Mouse (Mus musculus) G1E (cell line): ENCODE data around the gene Zfp977. TPM values are rescaled to one million over a fixed set of nuclear protein-coding genes. Genes with fewer than 3 reads are reported as not detected.
"Not testable (repeated sequence)": the region's sequence is repeated elsewhere in the genome, so short reads cannot be mapped to it uniquely, and the experiment has no call there.

Experiments
- ATAC-seq: 2 replicates; pipeline ENCODE4 v1.8.0; 2016; ENCODE audit warnings: mild to moderate bottlenecking; ENCODE audit not compliant: insufficient number of reproducible peaks, poor library complexity, low FRiP score, severe bottlenecking; ENCODE audit errors: extremely low read depth
- DNase-seq: peaks from one replicate; pipeline ENCODE4 v3.0.0; 2012; ENCODE audit warnings: low spot score
- H3K27me3 ChIP-seq: 2 replicates; pipeline ENCODE4 v1.6.1; 2012; ENCODE audit warnings: mild to moderate bottlenecking, low read length, inconsistent platforms; ENCODE audit not compliant: insufficient read depth
- H3K36me3 ChIP-seq: replicated peaks from 2 replicates; pipeline ENCODE3; 2012; ENCODE audit warnings: mild to moderate bottlenecking, inconsistent platforms
- H3K4me1 ChIP-seq: 2 replicates; pipeline ENCODE4 v1.6.1; 2012; ENCODE audit warnings: low read depth, low read length, inconsistent platforms, mixed read lengths; ENCODE audit not compliant: insufficient read depth
- H3K4me3 ChIP-seq: 2 replicates; pipeline ENCODE4 v1.5.1; 2012; ENCODE audit warnings: low read depth, mild to moderate bottlenecking, inconsistent platforms, low read length, moderate library complexity, mixed read lengths
- H3K9me3 ChIP-seq: replicated peaks from 2 replicates; pipeline ENCODE4 v1.6.1; 2012; ENCODE audit warnings: inconsistent platforms
- CTCF ChIP-seq: IDR thresholded peaks from 2 replicates; pipeline ENCODE4 v1.5.1; 2012; ENCODE audit warnings: low read depth, low read length, inconsistent platforms, mixed read lengths
- GATA1 ChIP-seq: IDR thresholded peaks from 2 replicates; pipeline ENCODE4 v1.6.1; 2012; ENCODE audit warnings: borderline replicate concordance, low read length, inconsistent platforms, mixed read lengths
- GATA2 ChIP-seq: IDR thresholded peaks from 2 replicates; pipeline ENCODE4 v1.6.1; 2012; ENCODE audit warnings: low read depth, low read length, inconsistent platforms, borderline replicate concordance
- POLR2AphosphoS5 ChIP-seq: IDR thresholded peaks from 2 replicates; pipeline ENCODE4 v1.6.1; 2012; ENCODE audit warnings: low read depth, low read length, inconsistent platforms; ENCODE audit not compliant: insufficient replicate concordance
- TAL1 ChIP-seq: conservative IDR thresholded peaks from 2 replicates; pipeline ENCODE4 v1.6.1; 2012; ENCODE audit warnings: low read depth, low read length, inconsistent platforms, mixed read lengths
- polyA plus RNA-seq: library from polyadenylated mRNA; stranded (reverse); fragments of >175 nt; gene quantifications from 2 replicates; pipeline ENCODE4 v1.2.3, GENCODE M21; 2012
- total RNA-seq, 2 experiments: library from RNA; stranded (forward) in 1 of 2; stranded (reverse) in 1 of 2; fragments of 200-1000 nt in 1 of 2; fragments of >200 nt in 1 of 2; fragmentation: Nextera tagmentation in 1 of 2; gene quantifications; 2 replicates each; pipeline ENCODE4 v1.2.3; 2014 to 2017

Gene Zfp977
- not detected in 2 replicates for total RNA-seq (2014; fragmentation: Nextera tagmentation)
- total RNA-seq (2017): 0.17 and 0.71 TPM in 2 replicates
- polyA plus RNA-seq: not detected in 2 replicates

- not testable (repeated sequence) for H3K36me3 ChIP-seq, H3K9me3 ChIP-seq, ATAC-seq, DNase-seq, H3K4me1 ChIP-seq, H3K4me3 ChIP-seq, H3K27me3 ChIP-seq
Measured at GRCm38 (mm10) chr7:42592413-42592812, at the start of gene Zfp977. Gene Zfp977 (minus strand): TSS chr7:42592547.

GRCm38 (mm10) chr7:42631031-42631430 is 38.7 kb upstream of the Zfp977 start:
- not testable (repeated sequence) for DNase-seq, H3K4me1 ChIP-seq, H3K36me3 ChIP-seq, H3K4me3 ChIP-seq, H3K27me3 ChIP-seq, H3K9me3 ChIP-seq, ATAC-seq

DNA sequence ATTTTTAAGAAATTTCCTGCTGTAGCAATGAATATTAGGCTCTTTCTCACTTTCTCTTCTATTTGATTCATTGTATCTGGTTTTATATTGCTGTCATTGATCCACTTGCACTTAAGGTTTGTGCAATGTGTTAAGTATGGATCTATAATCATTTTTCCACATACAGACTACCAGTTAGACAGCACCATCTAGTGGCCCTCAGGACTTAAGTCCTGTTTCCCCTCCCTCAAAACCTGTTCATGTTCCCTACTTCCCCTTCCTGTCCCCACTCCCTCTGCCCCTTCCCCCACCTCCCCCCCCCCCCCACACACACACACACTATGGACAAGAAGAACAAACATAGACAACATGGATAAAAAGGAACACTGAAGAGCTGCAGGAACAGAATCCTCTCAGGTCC is 3.3 kb upstream of the Zfp977 start:
- H3K9me3 ChIP-seq, H3K4me3 ChIP-seq, H3K4me1 ChIP-seq, H3K27me3 ChIP-seq, DNase-seq, ATAC-seq, H3K36me3 ChIP-seq: not testable (repeated sequence)

- not testable (repeated sequence) for H3K36me3 ChIP-seq, H3K4me3 ChIP-seq, ATAC-seq, DNase-seq, H3K4me1 ChIP-seq, H3K27me3 ChIP-seq, H3K9me3 ChIP-seq
Measured at GRCm38 (mm10) chr7:42591311-42591710, 1.0 kb downstream of the Zfp977 start.

DNA sequence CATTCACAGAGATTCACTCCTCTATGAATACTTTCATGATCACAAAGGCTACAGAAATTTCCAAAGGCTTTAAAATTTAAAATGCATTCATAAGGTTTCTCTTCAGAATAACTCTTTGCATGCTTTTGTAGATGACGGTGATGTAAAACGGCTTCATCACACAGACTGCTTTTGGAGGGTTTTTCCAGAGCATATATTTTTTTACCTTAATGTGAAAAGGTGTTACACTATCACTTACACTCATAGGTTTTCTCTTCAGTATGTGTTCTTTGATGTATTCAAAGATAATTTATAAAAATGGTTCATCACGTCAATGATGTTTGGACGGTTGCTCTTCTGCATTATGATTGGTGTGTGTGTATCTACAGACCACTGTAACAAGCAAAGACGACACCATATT is 13.9 kb downstream of the Zfp977 start, which contains the start of gene Gm21028:
Gene Gm21028 (minus strand): TSS at position 101 of the 400 bp plus-strand sequence.
- no peaks in the 10 kb centered on the region for H3K27me3 ChIP-seq

GRCm38 (mm10) chr7:42551766-42552165 is 40.6 kb downstream of the Zfp977 start:
- Histone ChIP-seq H3K9me3 (peaks cover 2% of the 10 kb centered on the region; the same call in 1 of the 2 replicates), H3K27me3 (no peaks in the 10 kb centered on the region), H3K36me3 (no peaks in the 10 kb centered on the region), H3K4me3 (no peak overlapping the region), H3K4me1 (no peaks in the 10 kb centered on the region)
- no peak for ATAC-seq
- no peak for DNase-seq
- TF ChIP-seq CTCF (no peak), TAL1 (no peak), GATA1 (no peak), POLR2AphosphoS5 (no peak), GATA2 (no peak)

More for the DNA sequence above, 13.9 kb downstream of the Zfp977 start, which contains the start of gene Gm21028:
- H3K9me3 ChIP-seq: peaks cover 12% of the 10 kb centered on the region
- TF ChIP-seq TAL1 (no peak), POLR2AphosphoS5 (no peak), GATA1 (no peak), CTCF (no peak), GATA2 (no peak)
- ATAC-seq (no peak), DNase-seq (no peak)
- no peak within 1 kb of the TSS for H3K4me3 ChIP-seq
- H3K36me3 ChIP-seq: no peaks in the 10 kb centered on the region
- H3K4me1 ChIP-seq: no peaks in the 10 kb centered on the region

Other genes starting within 250 kb of the Zfp977 start
- not detected in 2 replicates for gene 4933421I07Rik, start 144.4 kb downstream of the Zfp977 start, total RNA-seq (2014; fragmentation: Nextera tagmentation)
- gene 4933421I07Rik, start 144.4 kb downstream of the Zfp977 start, total RNA-seq (2017): 0.05 and 0.12 TPM in 2 replicates
- not detected in 2 replicates for gene 4933421I07Rik, start 144.4 kb downstream of the Zfp977 start, polyA plus RNA-seq
- gene Zfp141, start 86.8 kb downstream of the Zfp977 start, total RNA-seq (2014; fragmentation: Nextera tagmentation): 33.8 and 39.0 TPM in 2 replicates
- 25.9 and 30.8 TPM in 2 replicates for gene Zfp141, start 86.8 kb downstream of the Zfp977 start, total RNA-seq (2017)
- 2.4 and 3.0 TPM in 2 replicates for gene Zfp141, start 86.8 kb downstream of the Zfp977 start, polyA plus RNA-seq
- gene Gm21028, start 14.0 kb downstream of the Zfp977 start, total RNA-seq (2014; fragmentation: Nextera tagmentation): not detected in 2 replicates
- gene Gm21028, start 14.0 kb downstream of the Zfp977 start, total RNA-seq (2017): not detected in 2 replicates
- not detected in 2 replicates for gene Gm21028, start 14.0 kb downstream of the Zfp977 start, polyA plus RNA-seq
- gene Zfp976, start 50.0 kb upstream of the Zfp977 start, total RNA-seq (2014; fragmentation: Nextera tagmentation): 5.7 and 12.3 TPM in 2 replicates
- 2.4 and 5.6 TPM in 2 replicates for gene Zfp976, start 50.0 kb upstream of the Zfp977 start, total RNA-seq (2017)
- 0.09 and 0.21 TPM in 2 replicates for gene Zfp976, start 50.0 kb upstream of the Zfp977 start, polyA plus RNA-seq
- gene Zfp975, start 100.2 kb upstream of the Zfp977 start, total RNA-seq (2014; fragmentation: Nextera tagmentation): 12.6 and 15.6 TPM in 2 replicates
- 9.8 and 10.9 TPM in 2 replicates for gene Zfp975, start 100.2 kb upstream of the Zfp977 start, total RNA-seq (2017)
- 0.15 and 0.27 TPM in 2 replicates for gene Zfp975, start 100.2 kb upstream of the Zfp977 start, polyA plus RNA-seq
- not detected in 2 replicates for gene Gm17067, start 134.5 kb upstream of the Zfp977 start, total RNA-seq (2014; fragmentation: Nextera tagmentation)
- gene Gm17067, start 134.5 kb upstream of the Zfp977 start, total RNA-seq (2017): 0.05 TPM in 1 of 2 replicates, not detected in the other
- gene Gm17067, start 134.5 kb upstream of the Zfp977 start, polyA plus RNA-seq: not detected in 2 replicates
- not detected in 2 replicates for gene Vmn2r62, start 201.0 kb upstream of the Zfp977 start, total RNA-seq (2014; fragmentation: Nextera tagmentation)
- not detected in 2 replicates for gene Vmn2r62, start 201.0 kb upstream of the Zfp977 start, total RNA-seq (2017)
- not detected in 2 replicates for gene Vmn2r62, start 201.0 kb upstream of the Zfp977 start, polyA plus RNA-seq